Mouse (Mus musculus) activated CD4-positive, CD25-positive, alpha-beta regulatory T cell, adult 4 months (primary cell): ENCODE results near the gene A730049H05Rik. TPM values are rescaled to one million over a fixed set of nuclear protein-coding genes. Genes with fewer than 3 reads are reported as not detected.

Experiments
- ATAC-seq: one replicate; pipeline ENCODE4 v1.8.0; 2017
- polyA plus RNA-seq, 2 experiments: library from polyadenylated mRNA; unstranded; fragments of 100-300 nt; shearing (Covaris generic); gene quantifications; one replicate each; pipeline ENCODE4 v1.2.1; 2017

Gene A730049H05Rik
- not detected for polyA plus RNA-seq

GRCm38 (mm10) chr6:92816311-92816751, at the start of gene A730049H05Rik:
Gene A730049H05Rik, plus strand, starts transcription at chr6:92816478.
- ATAC-seq = no peak

- no peak for ATAC-seq
These were observed 39.9 kb upstream of the A730049H05Rik start for GRCm38 (mm10) chr6:92776356-92776755.

- no peak for ATAC-seq
These were observed 36.9 kb upstream of the A730049H05Rik start for GRCm38 (mm10) chr6:92779140-92779934.

- no peak for ATAC-seq
These were observed 36.4 kb upstream of the A730049H05Rik start for GRCm38 (mm10) chr6:92779935-92780205.

- ATAC-seq = no peak
These were observed 34.8 kb upstream of the A730049H05Rik start for GRCm38 (mm10) chr6:92781446-92781845.

DNA sequence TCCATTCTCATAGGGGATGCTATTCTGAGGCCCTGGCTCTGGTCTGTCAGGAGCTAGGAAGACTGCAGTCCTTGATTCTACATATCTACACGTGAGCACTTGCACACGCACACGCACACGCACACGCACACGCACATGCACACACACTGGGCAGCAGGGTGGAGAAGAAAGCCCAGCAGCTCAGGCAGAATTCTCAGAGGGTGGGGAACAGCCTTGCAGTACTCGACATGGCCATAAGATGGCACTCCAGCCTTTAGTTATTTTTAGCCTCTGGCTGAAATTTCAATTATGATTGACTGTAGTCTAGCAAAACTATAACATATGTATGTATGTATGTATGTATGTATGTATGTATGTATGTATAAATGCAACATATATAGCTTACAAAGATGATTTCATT, 31.5 kb upstream of the A730049H05Rik start:
- ATAC-seq = no peak

GRCm38 (mm10) chr6:92786701-92787375, 29.4 kb upstream of the A730049H05Rik start:
- ATAC-seq = no peak

DNA sequence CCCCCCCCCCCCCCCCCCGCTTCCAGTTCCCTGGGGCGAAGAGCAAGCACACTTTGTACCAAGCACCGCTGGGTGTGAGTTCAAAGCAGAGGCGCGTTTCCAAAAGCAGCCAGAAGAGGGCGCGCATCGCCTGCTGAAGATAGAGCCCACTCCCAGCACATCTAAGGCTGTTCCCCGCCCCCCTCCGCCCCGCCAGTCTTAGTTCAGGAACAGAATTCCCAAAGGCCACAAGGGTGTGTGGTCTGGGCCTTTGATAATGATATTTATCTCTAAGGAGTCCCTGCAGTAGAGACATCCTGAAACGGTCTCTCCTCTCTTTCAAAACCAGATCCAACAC, 28.9 kb upstream of the A730049H05Rik start:
- no peak for ATAC-seq

DNA sequence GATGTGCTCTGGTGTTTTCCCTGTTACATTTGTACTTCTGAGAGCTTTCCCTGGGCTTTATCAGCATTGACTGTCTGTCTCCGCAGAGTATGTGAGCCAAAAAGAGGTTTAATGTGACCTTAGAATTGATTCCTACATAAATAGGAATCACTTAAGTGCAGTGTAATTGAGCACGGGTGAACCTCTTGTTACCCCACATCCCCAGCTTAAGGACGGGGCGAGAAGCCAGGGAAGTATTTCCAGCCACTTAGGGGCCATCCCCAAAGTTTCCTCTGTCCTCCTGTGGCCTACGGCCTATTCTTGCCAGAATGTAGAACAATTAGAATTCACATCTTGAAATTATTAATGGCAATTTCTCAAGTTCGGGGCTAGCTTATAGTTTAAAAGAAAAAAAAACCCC, 22.5 kb upstream of the A730049H05Rik start:
- no peak for ATAC-seq

DNA sequence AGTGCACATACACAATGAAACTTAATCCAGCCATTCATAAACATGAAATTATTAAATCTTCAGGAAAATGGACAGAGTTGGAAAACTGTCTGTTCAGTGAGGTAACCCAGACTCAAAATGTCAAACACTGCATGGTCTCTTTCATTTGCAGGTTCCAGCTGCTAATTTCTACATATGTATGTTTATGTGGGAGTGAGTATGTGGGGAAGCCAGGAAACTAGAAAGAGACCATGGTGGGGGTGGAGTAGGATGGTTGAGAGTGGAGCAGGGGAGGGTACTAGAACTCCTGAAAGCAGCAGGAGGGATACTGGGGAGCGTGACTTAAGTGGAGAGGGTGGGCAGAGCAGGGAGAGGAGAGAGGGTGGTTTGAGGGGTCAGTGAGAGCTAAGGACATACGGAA, 14.8 kb upstream of the A730049H05Rik start:
- no peak for ATAC-seq

GRCm38 (mm10) chr6:92802421-92802820, 13.9 kb upstream of the A730049H05Rik start:
- ATAC-seq = no peak

DNA sequence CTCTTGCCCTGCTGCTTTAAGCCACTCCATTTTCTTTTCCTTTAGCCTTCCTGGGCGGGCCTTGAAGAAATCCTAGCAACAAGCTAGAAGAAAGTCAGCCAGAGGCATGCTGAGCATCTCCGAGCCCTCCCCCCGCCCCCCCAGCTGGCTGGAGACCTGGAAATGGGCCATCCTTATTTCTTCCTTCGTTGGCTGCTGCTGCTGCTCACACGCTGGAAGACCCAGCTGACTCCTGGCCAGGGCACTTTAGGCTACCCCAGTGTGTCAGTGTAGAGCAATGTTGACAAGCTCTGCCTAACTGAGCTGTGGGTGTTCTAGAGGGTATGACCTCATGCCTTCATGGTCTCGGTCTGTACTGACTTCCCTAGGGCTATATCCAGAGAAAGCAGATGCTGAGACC, 13.1 kb upstream of the A730049H05Rik start:
- no peak for ATAC-seq

- ATAC-seq = no peak
These were observed 11.9 kb upstream of the A730049H05Rik start for GRCm38 (mm10) chr6:92804254-92804971.

DNA sequence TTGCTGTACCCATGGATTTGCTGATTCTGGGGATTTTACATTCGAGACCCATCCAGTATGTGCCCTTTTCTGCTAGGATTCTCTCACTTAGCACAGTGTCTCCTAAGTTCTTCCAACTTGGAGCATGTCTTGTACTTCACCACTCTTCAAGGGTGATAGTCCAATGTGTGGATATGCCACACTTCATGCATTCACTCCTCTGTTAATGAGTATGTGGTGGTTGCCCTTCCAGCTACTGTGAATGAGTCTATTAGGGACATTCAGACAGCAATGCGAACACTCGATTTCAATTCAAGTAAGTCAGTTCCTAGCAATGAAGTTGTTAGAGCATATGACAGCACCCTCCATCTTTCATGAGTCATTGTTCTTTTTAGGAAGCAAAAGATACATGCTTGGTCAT, 6.5 kb upstream of the A730049H05Rik start:
- ATAC-seq = no peak

GRCm38 (mm10) chr6:92810628-92811027, 5.7 kb upstream of the A730049H05Rik start:
- ATAC-seq = no peak

GRCm38 (mm10) chr6:92811566-92811965, 4.7 kb upstream of the A730049H05Rik start:
- no peak for ATAC-seq

GRCm38 (mm10) chr6:92812702-92813370, 3.4 kb upstream of the A730049H05Rik start:
- ATAC-seq = no peak

- no peak for ATAC-seq
These were observed 1.4 kb downstream of the A730049H05Rik start for GRCm38 (mm10) chr6:92817661-92818060.

DNA sequence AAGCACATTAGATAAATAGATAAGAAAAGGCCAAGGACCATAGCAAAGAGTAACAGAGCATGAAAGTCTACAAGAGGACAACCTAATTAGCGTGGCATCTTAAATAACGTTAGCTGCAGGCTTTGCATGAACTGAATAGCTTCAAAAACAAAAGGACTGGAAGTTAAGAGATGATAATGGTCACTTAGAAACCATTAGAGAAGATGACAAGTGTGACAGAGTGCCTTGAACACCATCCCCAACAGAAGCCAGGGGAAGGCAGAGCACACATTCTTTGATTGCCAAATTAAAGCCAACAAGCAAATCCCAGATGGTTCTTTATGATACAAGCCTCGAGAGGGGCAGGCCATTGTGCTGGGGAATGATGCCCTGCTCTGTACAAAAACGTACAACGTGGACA, 5.3 kb downstream of the A730049H05Rik start:
- no peak for ATAC-seq

GRCm38 (mm10) chr6:92822006-92822405, 5.7 kb downstream of the A730049H05Rik start:
- ATAC-seq = no peak

GRCm38 (mm10) chr6:92823991-92824390, 7.7 kb downstream of the A730049H05Rik start:
- ATAC-seq = no peak

- no peak for ATAC-seq
These were observed 10.3 kb downstream of the A730049H05Rik start for GRCm38 (mm10) chr6:92826561-92826960.

DNA sequence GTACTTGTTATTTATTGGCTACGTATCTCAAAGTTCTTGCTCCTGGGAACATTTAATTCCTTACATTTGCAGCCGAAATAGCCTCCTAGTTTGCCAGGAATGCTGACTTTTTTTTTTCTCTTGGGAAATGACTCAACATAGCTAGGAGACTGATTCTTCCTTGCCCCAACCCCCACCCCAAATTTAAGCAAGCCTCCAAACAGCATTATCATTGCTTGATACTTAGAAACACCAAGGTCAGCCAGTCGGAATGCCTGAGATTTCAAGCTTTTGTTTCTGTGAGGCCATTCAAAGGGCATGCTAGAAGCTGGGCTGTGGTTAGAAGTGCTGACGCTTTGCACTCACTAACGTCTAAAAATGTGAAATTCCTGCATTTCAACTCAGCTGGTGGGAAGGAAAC, 11.1 kb downstream of the A730049H05Rik start:
- no peak for ATAC-seq
